Mouse (Mus musculus): ENCODE measurements around the gene Chdh. TPM values are rescaled to one million over a fixed set of nuclear protein-coding genes. Genes with fewer than 3 reads are reported as not detected.

Chdh gene
- 10.5 and 14.8 TPM in 2 replicates for total RNA-seq (2017)

DNA sequence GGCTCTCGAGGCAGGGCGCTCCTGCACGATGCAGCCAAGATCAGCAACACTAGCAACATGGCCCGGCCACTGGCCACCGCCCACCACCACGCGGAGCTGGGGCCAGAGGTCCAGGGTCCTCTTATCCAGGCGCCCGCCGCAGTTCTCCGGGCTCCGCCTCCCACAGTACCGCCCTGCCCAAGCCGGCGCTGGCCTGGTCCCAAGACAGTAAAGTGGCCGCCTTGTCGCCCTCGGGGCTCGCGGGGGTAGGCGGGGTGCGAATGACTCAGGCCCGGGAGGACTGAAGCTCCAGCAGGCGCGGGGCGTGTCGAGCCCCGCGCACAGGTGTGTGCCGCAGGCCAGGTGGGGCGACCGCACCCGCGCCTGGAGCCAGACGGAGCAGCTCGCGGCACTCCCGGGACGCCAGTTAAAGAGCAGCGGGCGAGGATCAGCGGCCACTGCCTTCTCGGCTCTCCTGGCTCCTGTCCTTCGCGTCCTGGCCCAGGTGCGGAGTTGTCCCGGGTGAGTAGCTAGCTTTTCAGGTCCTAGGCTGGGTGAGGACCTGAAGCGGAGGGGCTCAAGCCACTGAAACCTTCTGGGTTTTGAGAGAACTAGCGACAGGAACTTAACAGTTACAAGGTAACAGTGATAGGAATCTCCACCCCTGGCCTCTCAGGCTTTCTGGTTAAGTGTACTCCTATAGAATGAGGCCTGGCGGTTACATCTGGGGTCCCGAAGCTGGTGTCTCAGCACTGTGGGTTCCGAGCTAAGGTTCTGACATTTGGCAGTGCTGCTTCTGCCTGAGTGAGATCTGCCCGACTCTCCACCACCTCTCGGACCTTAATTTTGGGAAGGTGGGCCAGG, at the start of gene Chdh, which contains the start of gene Il17rb:
Gene Chdh, plus strand, starts transcription at position 291 of the 843 bp plus-strand sequence.
Gene Il17rb, minus strand, starts transcription at position 164 of the 843 bp plus-strand sequence.
- peak; percentile 72 for ATAC-seq (replicated peaks in 1 of 2; ENCODE audit: insufficient read depth in 1 of 2, low FRiP score in 2 of 2, low TSS enrichment in 1 of 2, low read depth in 1 of 2, poor library complexity in 2 of 2, severe bottlenecking in 2 of 2)

DNA sequence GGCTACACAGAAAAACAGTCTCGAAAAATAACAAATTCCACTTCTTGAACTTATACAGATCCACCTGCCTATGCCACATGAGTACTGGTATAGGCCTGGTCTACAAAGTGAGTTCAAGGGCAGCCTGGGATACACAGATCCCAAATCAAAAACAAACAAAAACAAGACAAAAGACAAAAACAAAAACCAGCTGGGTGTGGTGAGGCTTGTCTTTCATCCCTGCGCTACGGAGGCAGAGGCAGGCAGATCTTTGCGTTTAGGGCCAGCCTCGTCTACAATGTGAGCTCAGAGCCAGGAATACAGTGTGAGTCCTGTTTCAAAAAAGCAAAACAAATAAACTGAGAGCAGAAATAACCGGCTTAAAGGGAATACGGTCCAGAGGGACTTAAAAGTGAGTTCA, 41.2 kb upstream of the Chdh start:
- ATAC-seq (replicated peaks in 1 of 2; ENCODE audit: insufficient read depth in 1 of 2, low FRiP score in 2 of 2, low TSS enrichment in 1 of 2, low read depth in 1 of 2, poor library complexity in 2 of 2, severe bottlenecking in 2 of 2) = no peak

DNA sequence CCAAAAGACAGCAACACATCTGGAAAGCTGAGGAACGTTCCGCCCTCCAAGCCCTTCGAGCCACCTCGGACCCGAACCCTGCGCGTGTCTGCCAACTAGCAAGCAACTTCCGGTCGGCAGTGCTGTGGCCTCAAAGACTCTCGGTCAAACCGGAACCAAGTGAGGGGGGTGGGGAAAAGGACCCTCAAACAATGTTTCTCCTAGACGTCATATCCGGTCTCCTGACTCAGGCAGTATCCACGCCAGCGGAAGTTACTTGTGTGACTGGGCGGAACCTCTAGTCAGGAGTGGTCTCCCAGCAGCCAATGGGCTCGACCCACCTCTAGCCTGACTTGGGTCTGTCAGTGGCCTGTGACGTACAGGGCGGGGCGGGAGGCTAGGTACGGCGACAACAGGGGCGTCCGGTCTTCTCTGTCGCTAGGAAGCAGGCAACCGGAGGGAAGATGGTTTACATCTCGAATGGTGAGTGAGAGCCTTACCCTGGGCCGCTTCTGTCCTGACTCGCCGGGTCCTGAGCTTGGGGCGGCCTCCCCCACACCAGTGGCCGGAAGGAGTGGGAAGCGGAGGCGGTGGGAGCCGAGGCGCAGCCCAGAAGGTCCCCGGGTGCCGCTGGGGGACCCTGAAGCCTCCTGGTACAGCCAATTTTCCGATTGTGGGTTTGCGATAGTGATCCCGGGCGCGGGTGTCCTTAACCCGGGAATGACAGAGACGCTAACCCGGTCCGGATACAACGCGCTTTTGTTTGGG, 40.6 kb upstream of the Chdh start, which contains the start of gene Selenok:
Gene Selenok, plus strand, starts transcription at position 234 of the 747 bp plus-strand sequence.
- peak; percentile 98 to 99 for ATAC-seq (replicated peaks in 1 of 2; ENCODE audit: insufficient read depth in 1 of 2, low FRiP score in 2 of 2, low TSS enrichment in 1 of 2, low read depth in 1 of 2, poor library complexity in 2 of 2, severe bottlenecking in 2 of 2)

DNA sequence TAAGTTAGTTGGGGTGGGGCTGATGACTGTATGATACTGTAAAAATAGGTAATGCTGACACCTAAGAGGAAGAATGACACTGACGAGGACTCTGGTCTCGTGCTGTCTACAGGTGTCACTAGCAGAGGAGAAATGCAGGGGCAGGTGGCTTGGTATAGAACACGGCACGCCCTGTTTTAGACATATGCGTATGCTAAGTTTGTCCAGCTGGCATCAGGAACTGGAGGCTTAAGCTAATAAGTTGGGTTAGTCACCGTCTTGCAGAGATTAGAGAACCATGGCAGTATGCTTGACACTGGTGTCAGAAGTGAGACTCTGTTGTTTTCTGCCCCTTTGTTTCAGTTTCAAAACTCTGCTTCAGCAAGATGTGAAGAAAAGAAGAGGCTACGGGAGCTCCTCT, 37.4 kb upstream of the Chdh start:
- no peak for ATAC-seq (replicated peaks in 1 of 2; ENCODE audit: insufficient read depth in 1 of 2, low FRiP score in 2 of 2, low TSS enrichment in 1 of 2, low read depth in 1 of 2, poor library complexity in 2 of 2, severe bottlenecking in 2 of 2)

DNA sequence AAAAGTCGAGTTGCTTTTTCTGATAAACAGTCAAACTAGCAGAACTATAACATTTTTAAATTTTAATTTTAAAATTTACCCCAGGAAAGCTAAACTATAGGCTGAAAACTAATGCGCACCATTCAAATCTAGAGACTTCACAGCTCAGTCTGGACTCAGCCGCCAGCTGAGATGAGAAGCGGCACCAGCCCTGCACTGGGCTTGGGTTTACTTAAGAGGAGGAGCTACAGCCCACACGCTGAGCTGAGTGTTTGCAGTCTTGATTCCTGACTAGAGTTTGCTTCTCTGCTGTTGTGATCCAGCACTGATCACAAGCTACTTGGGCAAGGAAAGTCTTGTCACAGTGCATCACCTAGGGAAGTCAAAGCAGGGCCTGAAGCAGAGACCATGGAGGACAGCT, 36.8 kb upstream of the Chdh start:
- ATAC-seq (replicated peaks in 1 of 2; ENCODE audit: insufficient read depth in 1 of 2, low FRiP score in 2 of 2, low TSS enrichment in 1 of 2, low read depth in 1 of 2, poor library complexity in 2 of 2, severe bottlenecking in 2 of 2) = no peak

DNA sequence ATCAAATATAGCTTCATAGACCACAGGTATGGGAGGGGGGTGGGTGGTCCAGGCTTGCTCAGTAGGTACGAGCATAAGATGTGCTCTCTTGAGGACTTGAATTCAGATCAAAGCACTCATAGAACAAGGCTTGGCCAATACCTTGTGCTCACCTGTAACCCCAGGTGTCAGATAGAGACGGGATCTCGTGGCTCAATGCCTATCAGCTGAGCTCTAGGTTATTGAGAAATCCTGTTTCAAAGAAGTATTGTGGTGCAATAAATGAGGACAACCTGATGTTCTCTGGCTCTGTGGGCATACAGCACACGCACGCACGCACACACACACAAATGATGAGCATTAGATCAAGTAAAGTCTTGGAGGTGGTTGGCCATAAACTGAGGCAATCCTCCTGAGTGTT, 31.9 kb upstream of the Chdh start:
- no peak for ATAC-seq (replicated peaks in 1 of 2; ENCODE audit: insufficient read depth in 1 of 2, low FRiP score in 2 of 2, low TSS enrichment in 1 of 2, low read depth in 1 of 2, poor library complexity in 2 of 2, severe bottlenecking in 2 of 2)

DNA sequence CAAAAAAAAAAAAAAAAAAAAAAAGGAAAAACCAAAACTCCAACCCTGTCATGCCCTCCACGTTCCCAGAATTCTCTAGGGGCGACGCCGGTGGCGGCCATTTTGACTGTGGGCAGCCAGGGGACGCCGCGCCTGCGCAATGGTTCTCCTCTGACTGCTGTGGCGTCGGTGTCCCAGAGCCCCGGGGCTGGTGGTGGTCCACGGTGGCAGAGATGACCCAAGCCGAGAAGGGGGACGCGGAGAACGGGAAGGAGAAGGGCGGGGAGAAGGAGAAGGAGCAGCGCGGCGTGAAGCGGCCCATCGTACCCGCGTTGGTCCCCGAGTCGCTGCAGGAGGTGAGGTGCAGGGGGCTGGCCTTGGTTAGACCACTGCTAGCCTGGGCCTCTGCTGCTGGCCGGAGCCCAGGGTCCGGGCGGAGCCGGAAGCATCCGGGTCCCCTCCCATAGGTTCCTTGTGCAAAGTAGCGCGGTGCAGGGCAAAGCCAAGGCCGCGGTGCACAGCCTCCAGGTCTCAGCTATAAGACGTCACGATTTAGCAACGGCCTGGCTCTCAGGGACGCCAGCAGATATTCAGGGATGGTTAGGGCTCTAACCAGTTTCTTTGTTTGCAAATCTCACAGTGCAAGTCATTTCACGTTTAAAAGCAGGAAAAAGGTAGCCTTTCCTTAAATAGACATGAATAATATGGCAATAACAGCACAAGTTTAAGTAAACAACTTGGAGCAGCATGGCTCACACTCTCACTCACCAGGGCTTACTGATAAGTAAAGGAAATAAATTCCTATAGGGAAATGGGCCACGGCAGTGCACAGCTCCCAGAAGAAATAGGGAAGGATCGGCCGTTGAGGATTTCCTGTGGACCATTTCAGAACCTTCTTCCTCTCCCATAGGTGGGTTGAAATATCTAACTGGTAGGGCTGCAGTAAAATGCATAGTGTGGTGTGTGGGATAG, 30.3 kb upstream of the Chdh start, which contains the start of gene Actr8:
Gene Actr8, plus strand, starts transcription at position 84 of the 951 bp plus-strand sequence.
- peak; percentile 85 to 86 for ATAC-seq (replicated peaks in 1 of 2; ENCODE audit: insufficient read depth in 1 of 2, low FRiP score in 2 of 2, low TSS enrichment in 1 of 2, low read depth in 1 of 2, poor library complexity in 2 of 2, severe bottlenecking in 2 of 2)

DNA sequence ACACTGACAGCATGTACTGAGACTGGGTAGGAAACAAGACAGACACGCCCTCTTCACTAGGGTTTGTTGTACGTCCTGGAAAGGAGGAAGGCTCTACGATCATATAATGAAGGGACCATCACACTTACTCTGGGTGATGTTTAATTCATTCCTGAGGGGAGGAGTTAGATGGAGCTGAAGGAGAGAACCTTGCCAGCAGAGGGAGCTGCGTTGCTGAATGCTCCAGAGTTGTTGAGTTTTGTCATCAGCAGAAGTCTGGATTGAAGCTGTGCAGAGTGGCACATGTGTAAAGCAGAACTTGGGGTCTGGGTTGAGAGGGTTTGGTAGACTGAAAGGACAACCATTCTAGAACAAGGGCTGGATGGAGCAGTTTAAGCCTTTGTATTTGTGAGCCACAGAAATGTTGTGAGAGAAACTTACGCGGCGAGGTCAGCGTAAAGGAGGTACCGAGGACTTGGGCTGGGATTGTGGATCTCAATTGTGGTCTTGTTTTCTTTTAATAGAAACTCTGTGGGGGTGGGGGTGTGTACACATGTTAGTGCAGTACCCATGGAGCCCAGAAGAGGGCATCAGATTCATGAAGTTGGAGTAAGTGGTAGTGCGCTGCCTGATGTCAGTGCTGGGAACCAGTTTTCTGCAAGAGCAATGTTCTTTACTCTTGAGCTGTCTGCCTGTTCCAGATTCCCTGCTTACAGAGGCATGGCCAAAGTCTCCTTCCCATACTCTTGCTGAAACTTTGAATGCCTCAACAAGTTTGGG, 28.2 kb upstream of the Chdh start:
- ATAC-seq (replicated peaks in 1 of 2; ENCODE audit: insufficient read depth in 1 of 2, low FRiP score in 2 of 2, low TSS enrichment in 1 of 2, low read depth in 1 of 2, poor library complexity in 2 of 2, severe bottlenecking in 2 of 2) = peak; percentile 41 to 55; a peak in 3 of 4 replicates

DNA sequence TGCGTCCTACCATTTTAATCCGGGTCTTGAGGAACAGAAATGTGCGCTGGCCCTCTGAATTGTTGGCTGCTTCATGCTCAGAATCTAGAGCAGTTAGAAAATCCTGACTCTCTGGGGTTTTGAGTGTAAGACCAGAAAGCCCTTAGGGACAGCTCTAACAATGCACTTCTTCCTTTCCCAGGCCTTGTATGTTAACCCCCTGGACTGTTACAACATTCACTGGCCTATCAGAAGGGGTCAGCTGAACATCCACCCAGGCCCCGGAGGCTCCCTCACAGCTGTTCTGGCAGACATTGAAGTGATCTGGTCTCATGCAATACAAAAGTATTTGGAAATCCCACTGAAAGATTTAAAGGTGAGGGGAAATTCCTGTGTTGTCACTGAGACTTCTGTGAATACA, 22.7 kb upstream of the Chdh start:
- no peak for ATAC-seq (replicated peaks in 1 of 2; ENCODE audit: insufficient read depth in 1 of 2, low FRiP score in 2 of 2, low TSS enrichment in 1 of 2, low read depth in 1 of 2, poor library complexity in 2 of 2, severe bottlenecking in 2 of 2)

DNA sequence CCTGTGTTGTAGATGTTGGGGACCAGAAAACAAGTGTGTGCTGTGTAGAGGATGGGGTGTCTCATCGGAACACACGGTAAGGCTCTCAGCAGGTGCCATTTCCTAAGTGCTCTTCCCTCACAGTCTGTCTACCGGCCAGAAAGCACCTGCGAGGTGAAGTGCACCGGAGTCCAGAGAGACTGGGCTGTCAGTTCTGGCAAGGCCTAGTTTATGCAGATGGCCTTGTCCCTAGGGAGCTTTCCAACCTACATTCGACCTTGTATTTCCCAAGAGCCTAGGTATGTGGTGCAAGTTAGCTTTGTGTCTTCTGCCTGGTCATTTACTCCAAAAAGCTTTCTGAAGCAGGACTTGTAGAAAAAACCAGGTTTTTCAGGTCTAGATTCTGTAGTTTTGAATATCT, 21.5 kb upstream of the Chdh start:
- ATAC-seq (replicated peaks in 1 of 2; ENCODE audit: insufficient read depth in 1 of 2, low FRiP score in 2 of 2, low TSS enrichment in 1 of 2, low read depth in 1 of 2, poor library complexity in 2 of 2, severe bottlenecking in 2 of 2) = no peak

DNA sequence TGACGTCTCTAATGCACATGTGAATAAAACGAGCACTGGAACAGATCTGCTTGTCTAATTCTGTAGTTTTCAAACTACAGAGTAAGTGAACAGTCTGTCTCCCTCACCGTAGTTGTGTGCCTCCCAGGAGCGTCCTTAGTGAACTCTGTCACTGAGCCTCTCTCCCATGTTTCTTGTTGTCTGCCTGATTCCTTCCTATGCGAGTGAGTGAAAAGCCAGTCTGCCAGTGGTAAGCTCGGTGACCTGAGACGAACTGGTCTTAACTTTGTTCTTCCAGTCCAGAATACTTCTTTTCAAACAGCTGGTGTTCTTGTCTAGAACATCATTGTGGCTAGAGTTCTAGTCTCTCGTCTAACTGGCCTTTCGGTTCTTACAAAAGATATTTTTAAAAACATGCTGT, 21.1 kb upstream of the Chdh start:
- ATAC-seq (replicated peaks in 1 of 2; ENCODE audit: insufficient read depth in 1 of 2, low FRiP score in 2 of 2, low TSS enrichment in 1 of 2, low read depth in 1 of 2, poor library complexity in 2 of 2, severe bottlenecking in 2 of 2) = no peak

DNA sequence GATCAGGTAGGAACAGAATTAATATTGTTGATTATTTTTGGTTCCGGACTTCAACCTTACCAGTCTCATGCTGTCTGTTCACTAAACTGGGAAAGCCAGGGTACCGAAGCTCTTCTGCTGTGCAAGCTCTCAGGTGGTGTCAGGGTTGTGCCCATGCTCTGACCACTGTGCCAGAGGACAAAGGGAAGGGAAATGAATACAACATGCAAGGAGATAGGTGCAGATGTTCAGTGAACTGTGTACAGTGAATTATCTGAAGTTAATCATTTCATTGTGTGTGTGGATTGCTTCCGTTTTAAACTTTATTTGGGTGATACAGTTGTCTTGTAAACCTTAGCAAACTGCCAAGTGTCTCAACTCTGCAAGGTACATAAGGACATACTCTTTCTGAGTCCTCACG, 20.5 kb upstream of the Chdh start:
- ATAC-seq (replicated peaks in 1 of 2; ENCODE audit: insufficient read depth in 1 of 2, low FRiP score in 2 of 2, low TSS enrichment in 1 of 2, low read depth in 1 of 2, poor library complexity in 2 of 2, severe bottlenecking in 2 of 2) = no peak

DNA sequence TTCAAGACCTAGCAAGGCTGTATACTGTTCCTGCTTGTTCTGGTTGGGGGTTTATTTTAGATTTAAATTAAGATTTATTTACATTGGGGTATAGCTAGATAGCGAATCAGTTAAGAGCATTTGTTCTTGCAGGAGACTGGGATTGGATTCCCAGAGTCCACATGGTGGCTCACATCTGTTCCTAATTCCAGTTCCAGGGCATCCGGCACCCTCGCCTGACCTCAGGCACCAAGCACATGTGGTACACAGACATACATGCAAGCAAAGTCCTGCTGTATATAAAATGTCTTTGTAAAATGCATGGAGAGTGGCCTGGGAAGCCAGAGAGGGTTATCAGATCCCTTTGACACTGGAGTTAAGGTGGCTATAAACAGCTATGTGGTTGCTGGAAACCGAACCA, 13.8 kb upstream of the Chdh start:
- ATAC-seq (replicated peaks in 1 of 2; ENCODE audit: insufficient read depth in 1 of 2, low FRiP score in 2 of 2, low TSS enrichment in 1 of 2, low read depth in 1 of 2, poor library complexity in 2 of 2, severe bottlenecking in 2 of 2) = no peak

DNA sequence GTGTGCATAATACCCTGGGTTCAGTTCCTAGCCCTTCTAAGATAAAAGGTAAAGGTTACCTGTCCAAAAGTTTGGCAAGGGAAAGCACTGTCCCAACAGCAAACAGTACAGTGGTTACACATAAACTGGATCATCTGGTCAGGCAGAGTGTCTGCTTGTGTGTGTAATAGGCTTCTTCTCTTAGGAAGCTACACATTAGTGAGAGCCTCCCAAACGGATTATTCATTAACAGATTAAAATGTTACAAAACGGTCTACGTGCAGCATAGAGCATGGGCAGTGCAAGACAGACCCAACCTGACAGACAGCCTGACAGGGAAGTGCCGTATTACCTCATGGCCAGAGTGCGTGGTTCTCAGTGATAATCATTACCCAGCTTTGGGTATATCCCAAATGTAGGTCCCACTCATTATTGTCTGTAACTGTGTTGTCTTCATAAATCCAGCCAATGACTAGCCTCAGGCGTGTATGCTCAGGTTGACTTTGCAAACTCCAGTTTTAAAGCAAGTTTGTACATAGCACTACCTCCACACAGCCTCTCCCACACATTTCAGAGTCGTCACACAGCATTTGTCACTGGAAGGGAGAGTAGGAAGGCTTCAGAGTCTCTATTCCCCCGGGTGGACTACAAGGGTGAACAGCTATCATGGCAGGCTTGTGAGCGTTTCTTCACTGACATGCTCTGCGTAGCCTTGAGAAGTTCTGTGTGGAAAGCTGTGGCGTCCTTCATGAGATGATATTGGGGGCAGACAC, 12.6 kb upstream of the Chdh start:
- ATAC-seq (replicated peaks in 1 of 2; ENCODE audit: insufficient read depth in 1 of 2, low FRiP score in 2 of 2, low TSS enrichment in 1 of 2, low read depth in 1 of 2, poor library complexity in 2 of 2, severe bottlenecking in 2 of 2) = no peak

DNA sequence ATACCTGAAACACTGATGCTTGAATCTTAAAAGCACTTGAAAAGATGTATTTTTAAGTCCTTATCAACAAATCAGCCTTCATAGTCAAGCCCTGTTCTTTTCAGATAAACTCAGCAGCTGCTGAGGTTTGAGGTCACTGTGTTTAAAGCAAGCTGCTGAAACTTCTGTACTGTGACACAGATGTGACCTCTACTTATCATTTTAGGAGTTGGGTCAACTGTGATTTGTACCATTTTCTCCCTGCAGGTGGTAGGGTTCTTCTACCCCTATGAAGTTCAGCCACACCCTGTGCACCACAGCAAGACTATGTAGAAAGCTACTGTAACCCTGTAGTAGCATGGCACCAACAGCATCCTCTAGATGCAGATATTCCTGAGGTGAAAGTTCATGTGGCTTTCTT, 11.5 kb upstream of the Chdh start:
- ATAC-seq (replicated peaks in 1 of 2; ENCODE audit: insufficient read depth in 1 of 2, low FRiP score in 2 of 2, low TSS enrichment in 1 of 2, low read depth in 1 of 2, poor library complexity in 2 of 2, severe bottlenecking in 2 of 2) = no peak

All from hematopoietic stem cell, adult 5-6 weeks (primary cell).